Mouse (Mus musculus): Measurements from ENCODE around the gene Tspan5.

DNA sequence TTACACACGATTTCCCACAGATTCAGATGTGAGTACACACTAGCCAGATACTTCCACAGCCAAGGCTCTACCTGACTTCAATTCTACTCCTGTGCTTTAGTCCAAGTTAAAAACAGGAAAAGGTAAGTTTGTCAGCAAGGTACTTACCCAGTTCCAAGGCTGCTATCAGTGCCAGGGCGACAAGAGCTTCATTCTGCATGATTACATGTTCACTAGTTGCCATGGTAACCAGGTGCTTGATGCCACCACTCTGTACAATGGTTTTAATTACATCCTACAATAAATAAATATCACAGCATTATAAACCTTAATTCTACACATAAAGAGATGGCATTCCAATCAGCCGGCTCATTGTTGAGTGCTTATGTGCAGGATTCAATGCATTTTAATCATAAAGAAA, 203.5 kb downstream of the Tspan5 start:
- TF ChIP-seq CTCF (IDR thresholded peaks at IDR 0.05; ENCODE audit: extremely low read depth, insufficient read depth, insufficient read length, insufficient replicate concordance), result no peak
- no peak for TF ChIP-seq POLR2A (IDR thresholded peaks at IDR 0.05; ENCODE audit: low read depth, low read length)
